Mouse (Mus musculus) adrenal gland, postnatal 4 days (tissue): ENCODE measurements at regions not wholly inside any gene's neighbourhood (a gene's known extent, or its start where the extent isn't known, plus 50 kb on each side); places are given as distances from the start of the nearest gene placed in this dataset.

ENCODE experiments used
- DNase-seq, 2 experiments: peaks; one replicate each; pipeline ENCODE4 v3.0.0; 2021 to 2022; ENCODE audit warnings: low spot score in 2 of 2, mixed read lengths in 2 of 2

DNA sequence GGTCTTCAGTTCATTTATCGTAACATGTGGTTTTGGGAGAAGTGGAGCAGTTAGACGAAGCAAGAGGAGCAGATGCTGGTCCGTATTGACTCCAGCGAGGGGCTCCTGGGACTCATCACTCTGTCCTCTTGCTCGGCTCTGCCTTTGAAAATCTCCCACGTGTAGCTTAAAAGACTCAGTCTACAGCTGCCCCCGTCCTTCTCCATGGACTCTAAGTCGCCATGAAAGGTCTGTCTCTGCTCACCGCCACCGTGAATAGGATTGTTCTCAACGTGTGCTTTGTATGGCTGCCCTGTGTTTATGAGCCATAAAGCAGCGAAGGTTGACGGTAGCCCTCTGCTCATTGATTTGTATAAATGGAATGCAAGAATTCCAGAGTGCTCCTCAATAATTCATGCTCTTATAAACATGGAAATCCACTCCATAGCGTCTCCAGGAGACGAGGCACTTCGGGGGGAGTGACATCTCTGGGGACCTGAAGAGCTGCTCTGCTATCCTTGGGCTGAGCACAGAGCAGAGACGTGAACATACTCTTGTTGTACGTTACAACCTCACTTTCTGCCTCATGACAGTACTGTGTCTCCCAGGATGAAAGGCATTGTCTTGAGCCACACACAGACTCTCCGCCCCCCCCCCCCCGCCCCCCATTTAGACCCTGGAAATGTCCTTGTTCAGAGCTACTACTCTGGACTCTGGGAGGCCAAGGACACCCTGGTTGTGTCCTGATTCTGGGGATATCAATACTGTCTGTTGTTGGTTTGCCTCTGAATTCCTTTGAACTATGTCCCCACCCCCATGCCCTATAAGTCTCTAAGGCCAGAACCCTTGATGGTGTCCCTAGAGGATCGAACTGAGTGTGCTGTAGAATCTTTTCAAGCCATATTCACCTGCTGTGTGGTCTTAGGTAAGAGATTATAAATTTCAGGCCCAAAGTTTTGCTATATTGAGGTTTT, 90.8 kb upstream of the Hdac4 start:
- DNase-seq, result no peak

GRCm38 (mm10) chr1:92284155-92284554, 88.7 kb upstream of the Hdac4 start:
- no peak for DNase-seq

- DNase-seq, result no peak
Observed at GRCm38 (mm10) chr1:92277199-92277747, 81.8 kb upstream of the Hdac4 start.

- no peak for DNase-seq
Observed at GRCm38 (mm10) chr1:92275388-92275787, 79.9 kb upstream of the Hdac4 start.

DNA sequence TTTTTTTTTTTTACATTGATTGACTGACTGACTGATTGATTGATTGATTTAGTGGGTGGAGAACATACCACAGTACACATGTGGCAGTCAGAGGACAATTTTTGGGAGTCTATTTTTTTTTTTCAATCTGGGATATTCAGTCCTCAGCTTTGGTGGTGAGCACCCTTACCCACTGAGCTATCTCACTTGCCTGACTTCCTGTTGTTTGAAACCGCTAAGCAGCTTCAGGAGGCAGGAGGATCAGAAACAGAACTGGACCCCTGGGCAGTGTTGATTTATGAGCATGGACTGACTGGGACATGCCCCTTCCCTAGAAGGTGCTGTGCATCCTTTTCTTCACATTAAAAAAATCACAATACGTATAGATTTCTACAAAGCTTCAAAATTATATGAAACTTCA, 78.3 kb upstream of the Hdac4 start:
- no peak for DNase-seq

DNA sequence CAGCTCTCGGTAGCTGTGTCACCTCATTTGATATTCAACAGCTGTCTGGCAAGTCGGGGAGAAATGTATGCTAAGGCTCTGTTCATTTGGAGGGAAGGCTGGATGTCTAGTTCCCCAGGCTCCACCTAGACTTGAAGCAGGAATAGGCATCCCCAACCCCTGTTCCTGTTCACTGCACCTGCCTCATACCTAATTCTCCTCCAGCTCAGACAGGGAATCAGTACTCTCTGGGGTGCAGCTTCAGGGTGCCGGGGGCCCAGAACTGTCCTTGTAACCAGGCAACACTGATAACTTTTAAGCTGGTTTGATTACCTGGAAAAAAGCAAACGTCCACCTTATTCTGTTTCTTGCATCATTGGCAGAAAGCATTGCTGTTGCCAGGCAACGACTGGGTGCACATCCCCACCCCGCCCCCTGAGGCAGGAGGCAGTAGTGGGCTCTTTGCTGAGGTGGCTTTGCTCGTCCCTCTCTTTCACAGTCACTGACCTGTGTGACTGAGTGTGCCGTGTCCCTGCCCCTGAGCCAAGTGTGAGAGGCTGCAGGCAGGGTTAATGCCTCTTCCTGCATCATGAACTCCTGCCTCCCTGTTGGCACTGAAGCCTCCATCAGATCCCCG, 76.3 kb upstream of the Hdac4 start:
- DNase-seq, result no peak

GRCm38 (mm10) chr1:92270486-92271058, 75.1 kb upstream of the Hdac4 start:
- DNase-seq, result no peak

- DNase-seq, result no peak
Observed at GRCm38 (mm10) chr1:92269464-92269863, 74.0 kb upstream of the Hdac4 start.

DNA sequence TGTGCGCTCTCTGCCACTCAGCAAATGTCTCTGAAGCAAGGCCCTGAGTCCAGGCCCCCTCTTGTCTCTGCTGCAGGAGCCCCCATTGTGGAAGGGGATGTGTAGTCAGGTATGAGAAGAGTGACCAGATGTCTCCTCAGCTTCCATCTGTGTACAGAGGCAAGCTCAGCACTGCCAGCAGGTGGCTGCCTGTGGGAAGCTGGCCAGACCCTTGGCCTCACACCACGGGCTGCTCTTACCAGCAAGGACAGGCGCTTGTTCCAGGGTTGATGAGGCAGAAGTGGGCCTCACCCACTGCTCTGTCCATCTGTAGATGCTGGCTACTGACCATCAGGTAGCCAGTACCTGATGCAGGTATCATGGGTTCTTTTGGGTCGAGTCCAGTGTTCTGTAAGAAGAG, 69.4 kb upstream of the Hdac4 start:
- no peak for DNase-seq

DNA sequence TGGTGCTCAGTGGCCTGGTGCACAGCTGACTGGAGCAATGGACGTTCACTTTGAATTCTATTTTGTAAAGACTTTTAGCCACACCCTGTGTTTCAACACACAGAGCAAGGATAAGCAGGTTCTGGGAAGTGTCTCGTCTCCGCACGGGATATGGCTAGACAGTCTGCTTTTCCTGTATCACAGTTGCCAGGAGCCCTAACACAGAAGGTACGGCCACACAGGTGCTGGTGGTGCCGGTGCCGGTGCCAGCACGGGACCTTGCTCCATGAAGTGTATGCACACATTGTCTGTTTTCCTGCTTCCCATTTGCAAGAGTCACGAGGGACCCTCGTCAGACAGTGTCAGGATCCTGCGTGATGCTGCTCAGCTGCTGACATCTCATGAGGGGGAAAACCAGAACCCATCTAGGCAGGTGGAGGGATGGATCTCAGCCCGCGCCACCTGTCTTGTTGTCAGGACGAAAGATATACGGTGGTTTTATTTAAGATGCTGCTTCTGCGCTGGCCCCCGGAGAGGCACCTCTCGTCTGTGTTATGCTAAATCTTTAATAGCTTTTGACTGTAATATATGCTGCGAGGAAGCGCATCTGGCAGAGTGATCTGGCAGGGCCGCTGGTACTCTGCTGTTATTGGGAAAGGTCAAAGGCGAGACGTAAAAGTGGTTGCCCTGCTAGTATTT, 64.4 kb upstream of the Hdac4 start:
- no peak for DNase-seq

DNA sequence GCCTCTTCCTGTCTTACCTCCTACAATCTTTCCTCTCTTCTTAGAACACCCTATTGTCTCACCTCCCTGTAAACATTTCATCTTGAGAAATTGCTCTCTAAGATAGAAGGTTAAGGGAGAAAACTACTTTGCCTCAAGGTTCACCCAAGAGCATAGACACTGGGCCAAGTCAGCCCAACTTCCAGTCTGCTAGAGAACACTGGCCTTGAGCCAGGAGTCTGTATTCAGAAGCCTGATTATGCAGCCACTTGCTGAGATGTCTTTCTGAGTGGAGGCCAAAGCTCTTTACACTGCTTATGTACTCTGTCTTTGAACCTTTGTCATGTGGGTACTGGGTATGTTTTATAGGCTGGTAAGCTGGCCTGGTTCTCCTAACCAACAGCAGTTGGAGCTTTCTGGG, 62.5 kb upstream of the Hdac4 start:
- DNase-seq, result no peak

DNA sequence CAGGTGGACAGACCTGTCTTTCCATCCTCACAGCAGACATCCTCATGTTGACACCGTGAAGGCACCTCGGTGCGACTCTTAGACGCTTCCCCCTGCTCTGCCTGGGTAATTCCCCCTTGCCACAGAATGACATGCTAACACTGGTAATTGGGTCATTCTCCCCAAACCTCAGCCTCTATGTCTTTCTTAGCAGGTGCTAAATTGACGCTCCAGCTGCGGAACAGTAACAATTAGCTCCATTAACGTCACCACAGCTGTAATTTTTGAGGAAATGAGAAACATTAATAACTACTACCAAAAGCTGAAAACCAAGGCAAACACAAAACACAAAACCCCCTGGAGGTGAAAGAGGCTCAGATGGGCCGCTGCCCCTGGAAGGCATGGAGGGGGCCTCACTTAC, 57.6 kb upstream of the Hdac4 start:
- DNase-seq, result no peak

DNA sequence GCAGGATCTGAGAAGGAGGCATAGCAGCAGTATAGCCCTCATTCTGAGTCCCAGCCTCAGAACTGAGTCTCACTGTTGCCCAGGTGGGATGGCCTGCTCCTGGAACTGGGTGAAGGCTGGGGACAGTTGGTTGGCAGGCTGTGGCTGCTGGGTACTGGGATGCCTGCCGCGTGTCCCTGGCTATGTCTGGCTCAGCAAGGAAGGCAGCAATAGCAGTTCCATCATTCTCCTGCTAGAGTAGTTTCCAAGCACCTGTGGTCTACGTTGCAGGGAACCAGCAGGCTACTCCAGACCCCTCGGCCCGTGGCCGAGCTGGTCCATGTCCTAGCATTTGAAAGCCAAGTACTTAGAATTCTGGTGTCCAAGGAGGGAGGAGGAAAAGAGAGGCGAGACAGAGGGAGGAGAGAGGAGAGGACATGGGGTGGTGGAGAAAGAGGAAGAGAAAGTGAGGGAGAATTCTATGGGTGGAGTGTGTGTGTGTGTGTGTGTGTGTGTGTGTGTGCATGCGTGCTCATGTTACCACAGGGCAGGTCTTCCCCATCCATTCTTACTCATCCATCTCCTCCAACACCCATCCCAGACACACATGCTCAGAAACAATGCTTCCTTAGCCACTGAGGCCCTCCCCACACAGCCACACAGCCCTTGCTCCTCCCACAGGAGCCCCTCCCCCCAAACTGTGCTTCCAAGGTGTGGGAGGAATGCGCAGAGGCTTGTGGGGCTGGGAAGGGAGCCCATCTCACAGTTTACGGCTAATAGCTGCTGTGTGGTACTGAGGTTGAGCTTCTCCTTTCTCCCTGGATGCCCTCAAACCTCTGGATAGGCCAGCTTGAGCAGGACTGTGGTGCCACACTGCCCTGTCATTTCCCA, 55.3 kb upstream of the Hdac4 start:
- DNase-seq, result no peak
